Mouse (Mus musculus) heart, adult 8-10 months (tissue): ENCODE data around the gene Olfr545. TPM values are rescaled to one million over a fixed set of nuclear protein-coding genes. Genes with fewer than 3 reads are reported as not detected.

Experiments used
- DNase-seq: peaks from one replicate; pipeline ENCODE4 v3.0.0; 2022; ENCODE audit warnings: low spot score
- total RNA-seq, 4 experiments: library from RNA; stranded (reverse); gene quantifications; 2 replicates each; pipeline ENCODE4 v1.2.4; 2022

Gene Olfr545
- total RNA-seq, 4 experiments from 2014 or later, result not detected

- DNase-seq, result no peak
These were observed 19.9 kb downstream of the Olfr545 start for GRCm38 (mm10) chr7:102479368-102480078.

- DNase-seq, result no peak
These were observed 20.4 kb downstream of the Olfr545 start for GRCm38 (mm10) chr7:102478926-102479325.

- DNase-seq, result no peak
These were observed 20.9 kb downstream of the Olfr545 start for GRCm38 (mm10) chr7:102478425-102478824.

GRCm38 (mm10) chr7:102477377-102477776 is 22.0 kb downstream of the Olfr545 start:
- no peak for DNase-seq

GRCm38 (mm10) chr7:102476601-102477000 is 22.8 kb downstream of the Olfr545 start:
- DNase-seq, result no peak

- no peak for DNase-seq
These were observed 26.7 kb downstream of the Olfr545 start for GRCm38 (mm10) chr7:102472675-102473074.

- no peak for DNase-seq
These were observed 31.8 kb downstream of the Olfr545 start for GRCm38 (mm10) chr7:102467566-102467965.

- no peak for DNase-seq
These were observed 40.6 kb downstream of the Olfr545 start for GRCm38 (mm10) chr7:102458618-102459380.

- no peak for DNase-seq
These were observed 52.9 kb downstream of the Olfr545 start for GRCm38 (mm10) chr7:102446438-102446837.

- no peak for DNase-seq
These were observed 55.1 kb downstream of the Olfr545 start for GRCm38 (mm10) chr7:102444301-102444700.

- no peak for DNase-seq
These were observed 56.9 kb downstream of the Olfr545 start for GRCm38 (mm10) chr7:102442432-102442831.

- DNase-seq, result peak; percentile 97
These were observed 57.5 kb downstream of the Olfr545 start, which contains the start of gene Rrm1 for GRCm38 (mm10) chr7:102441657-102442391. TSS of gene Rrm1 (plus strand) at chr7:102441695.

Other genes starting within 250 kb of the Olfr545 start
- 10 to 100 TPM; 17.5 to 20.1 (median 19.2) TPM for gene Rhog, start 243.5 kb downstream of the Olfr545 start, total RNA-seq
- gene Stim1, start 231.8 kb downstream of the Olfr545 start, total RNA-seq, result 10 to 100 TPM; 21.9 to 25.1 (median 24.0) TPM
- gene Rrm1, start 57.9 kb downstream of the Olfr545 start, total RNA-seq, result 10 to 100 TPM in 3 of 4 experiments, 1 to 10 TPM in 1; 8.8 to 13.1 (median 10.9) TPM
- not detected for gene Olfr543, start 17.9 kb downstream of the Olfr545 start, total RNA-seq
- not detected for gene Olfr544, start 11.3 kb downstream of the Olfr545 start, total RNA-seq
- gene Olfr547, start 35.2 kb upstream of the Olfr545 start, total RNA-seq, result not detected
- gene Olfr548-ps1, start 41.3 kb upstream of the Olfr545 start, total RNA-seq, result not detected
- not detected for gene Olfr549, start 50.3 kb upstream of the Olfr545 start, total RNA-seq
- gene Trim21, start 65.9 kb upstream of the Olfr545 start, total RNA-seq, result 1 to 10 TPM; 5.1 to 8.2 (median 6.2) TPM
- under 1 TPM in 3 of 4 experiments, not detected in 1; 0.26 to 0.41 (median 0.27) TPM for gene Olfr550, start 71.9 kb upstream of the Olfr545 start, total RNA-seq
- not detected for gene Olfr551, start 92.3 kb upstream of the Olfr545 start, total RNA-seq
- under 1 TPM; 0.11 to 0.20 (median 0.14) TPM for gene Olfr552, start 98.2 kb upstream of the Olfr545 start, total RNA-seq
- not detected for gene Olfr553, start 118.6 kb upstream of the Olfr545 start, total RNA-seq
- not detected for gene Olfr554, start 138.9 kb upstream of the Olfr545 start, total RNA-seq
- not detected for gene Olfr555, start 159.2 kb upstream of the Olfr545 start, total RNA-seq
- not detected for gene Olfr556, start 165.3 kb upstream of the Olfr545 start, total RNA-seq
- gene Trim68, start 187.8 kb upstream of the Olfr545 start, total RNA-seq, result 10 to 100 TPM in 2 of 4 experiments, 1 to 10 TPM in 2; 7.1 to 12.6 (median 10.1) TPM
- not detected for gene Olfr557, start 196.3 kb upstream of the Olfr545 start, total RNA-seq
- gene Olfr558, start 202.6 kb upstream of the Olfr545 start, total RNA-seq, result 1 to 10 TPM; 1.7 to 2.8 (median 2.0) TPM
- not detected for gene Olfr33, start 219.5 kb upstream of the Olfr545 start, total RNA-seq
- gene Olfr559, start 227.9 kb upstream of the Olfr545 start, total RNA-seq, result not detected